Mouse (Mus musculus): ENCODE measurements at regions not wholly inside any gene's neighbourhood (a gene's known extent, or its start where the extent isn't known, plus 50 kb on each side); places are given as distances from the start of the nearest gene placed in this dataset.

GRCm38 (mm10) chr4:153884044-153884443 is 73.0 kb upstream of the A430005L14Rik start:
- TF ChIP-seq MAFK (IDR thresholded peaks at IDR 0.05; ENCODE audit: insufficient read depth, low read depth, low read length) (no peak), CHD2 (IDR thresholded peaks at IDR 0.05; ENCODE audit: low read depth, low read length) (0 out of 2 replicates have a peak, but pooled peaks have one; percentile 48), ZC3H11A (IDR thresholded peaks at IDR 0.05; ENCODE audit: borderline replicate concordance, low read depth, low read length) (no peak), HCFC1 (IDR thresholded peaks at IDR 0.05; ENCODE audit: borderline replicate concordance, insufficient read depth, low read length) (no peak)
